Mouse (Mus musculus): ENCODE measurements around the gene Hmox2. TPM values are rescaled to one million over a fixed set of nuclear protein-coding genes. Genes with fewer than 3 reads are reported as not detected.

The Hmox2 gene
- total and polyA plus RNA-seq, 2 experiments from 2014 or later = 37.9 to 92.7 TPM

DNA sequence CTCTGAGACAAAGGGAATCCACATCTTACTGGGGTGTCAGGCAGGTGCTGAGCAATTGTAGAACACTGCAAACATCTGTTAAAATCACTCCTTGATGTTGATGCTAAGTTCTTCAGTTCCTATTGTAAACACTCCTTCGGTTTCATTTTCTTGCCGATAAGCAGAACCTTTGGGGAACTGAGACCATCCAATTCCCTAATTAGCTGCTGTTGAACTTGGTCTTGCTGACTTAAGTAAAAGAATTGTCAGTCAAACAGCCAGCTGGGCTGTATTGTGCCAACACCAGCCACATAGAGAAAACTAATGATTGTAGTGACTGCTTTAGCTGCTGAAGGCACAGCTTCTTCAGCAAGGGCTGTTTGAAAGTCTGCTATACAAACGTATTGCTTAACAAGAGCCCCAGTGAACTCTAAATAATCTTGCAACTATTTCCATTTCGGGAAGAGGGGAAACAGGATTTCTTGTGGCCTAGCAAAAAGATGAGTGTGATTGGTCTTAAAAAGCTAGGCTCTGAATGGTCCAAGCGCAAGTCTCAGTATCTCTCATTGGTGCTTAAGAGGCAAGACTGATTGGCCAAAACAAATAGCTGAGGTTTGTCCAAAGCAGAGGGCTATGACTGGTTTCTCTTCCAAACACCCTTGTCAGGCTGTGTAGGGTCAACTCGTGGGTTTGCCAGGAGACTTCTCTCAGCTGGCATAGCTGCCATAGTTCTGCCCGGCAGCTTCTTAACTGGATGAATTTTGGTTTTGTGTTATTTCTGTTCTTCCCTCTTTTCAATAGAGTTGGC is 3.8 kb upstream of the Hmox2 start:
- H3K4me1 ChIP-seq (ENCODE audit: insufficient read depth, low read length) = peaks cover 4% of the 10 kb centered on the region; the same call in 1 of the 2 replicates
- H3K4me2 ChIP-seq (ENCODE audit: low read depth, low read length, poor library complexity, severe bottlenecking) = no peak overlapping the region
- DNase-seq (ENCODE audit: low spot score) (no peak), ATAC-seq (ENCODE audit: low FRiP score) (no peak)
- H3K4me3 ChIP-seq (ENCODE audit: low read depth, low read length) = no peak overlapping the region
- no peak overlapping the region for H3K9ac ChIP-seq (replicated peaks; ENCODE audit: low read length, poor library complexity, severe bottlenecking)
- no peak for TF ChIP-seq CTCF (IDR thresholded peaks at IDR 0.05)
- H3K27me3 ChIP-seq (ENCODE audit: insufficient read depth, low read length) = no peaks in the 10 kb centered on the region
- no peaks in the 10 kb centered on the region for H3K9me3 ChIP-seq (ENCODE audit: low read length)
- no peaks in the 10 kb centered on the region for H3K36me3 ChIP-seq (ENCODE audit: insufficient read depth, low read length)
- H3K27ac ChIP-seq (ENCODE audit: low read depth, low read length) = no peak overlapping the region
- 74% methylated on average over 7 of the region's 7 CpGs for WGBS

DNA sequence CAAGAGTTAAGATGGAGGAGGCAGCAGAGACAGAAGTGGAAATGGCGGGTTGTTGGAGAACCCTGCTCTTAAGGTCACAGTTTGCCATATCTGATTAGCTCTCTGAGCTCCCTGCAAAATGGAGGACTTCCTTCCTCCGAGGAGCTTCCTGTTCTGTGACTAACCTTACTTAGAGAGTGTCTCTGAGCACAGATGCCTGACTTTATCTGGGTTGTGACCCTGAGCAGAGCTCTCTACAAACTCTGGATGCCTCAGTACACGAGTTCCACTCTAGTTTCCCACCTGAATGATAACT is 3.3 kb upstream of the Hmox2 start:
- Histone ChIP-seq H3K9me3 (ENCODE audit: low read length) (no peaks in the 10 kb centered on the region), H3K27ac (ENCODE audit: low read depth, low read length) (no peak overlapping the region), H3K4me2 (ENCODE audit: low read depth, low read length, poor library complexity, severe bottlenecking) (no peak overlapping the region), H3K4me1 (ENCODE audit: insufficient read depth, low read length) (peaks cover 7% of the 10 kb centered on the region; the same call in 1 of the 2 replicates), H3K9ac (replicated peaks; ENCODE audit: low read length, poor library complexity, severe bottlenecking) (no peak overlapping the region), H3K4me3 (ENCODE audit: low read depth, low read length) (no peak overlapping the region), H3K27me3 (ENCODE audit: insufficient read depth, low read length) (no peaks in the 10 kb centered on the region), H3K36me3 (ENCODE audit: insufficient read depth, low read length) (no peaks in the 10 kb centered on the region)
- ATAC-seq (ENCODE audit: low FRiP score) = no peak
- 69% methylated on average over 3 of the region's 3 CpGs for WGBS
- no peak for DNase-seq (ENCODE audit: low spot score)
- TF ChIP-seq CTCF (IDR thresholded peaks at IDR 0.05) = no peak

DNA sequence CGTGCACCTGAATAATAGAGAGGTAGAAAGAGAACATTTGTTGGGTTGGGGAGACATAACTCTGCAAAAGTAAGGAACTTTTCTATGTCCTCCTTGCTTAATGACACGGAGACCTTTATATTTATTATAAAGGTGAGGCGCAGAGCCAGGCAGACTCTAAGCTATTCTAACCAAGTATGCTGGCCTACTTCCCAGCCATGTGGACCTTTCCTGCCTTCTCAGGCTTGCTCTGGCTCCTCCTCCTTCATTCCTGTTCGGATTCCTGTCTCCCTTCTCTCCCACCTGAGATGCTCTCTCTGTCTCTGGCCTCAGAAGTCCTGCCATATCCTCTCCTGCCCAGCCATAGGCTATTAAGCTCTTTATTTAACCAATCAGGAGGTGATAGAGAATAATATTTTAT is 895 bp upstream of the Hmox2 start:
- no peaks in the 10 kb centered on the region for H3K36me3 ChIP-seq (ENCODE audit: insufficient read depth, low read length)
- ATAC-seq (ENCODE audit: low FRiP score) = no peak

DNA sequence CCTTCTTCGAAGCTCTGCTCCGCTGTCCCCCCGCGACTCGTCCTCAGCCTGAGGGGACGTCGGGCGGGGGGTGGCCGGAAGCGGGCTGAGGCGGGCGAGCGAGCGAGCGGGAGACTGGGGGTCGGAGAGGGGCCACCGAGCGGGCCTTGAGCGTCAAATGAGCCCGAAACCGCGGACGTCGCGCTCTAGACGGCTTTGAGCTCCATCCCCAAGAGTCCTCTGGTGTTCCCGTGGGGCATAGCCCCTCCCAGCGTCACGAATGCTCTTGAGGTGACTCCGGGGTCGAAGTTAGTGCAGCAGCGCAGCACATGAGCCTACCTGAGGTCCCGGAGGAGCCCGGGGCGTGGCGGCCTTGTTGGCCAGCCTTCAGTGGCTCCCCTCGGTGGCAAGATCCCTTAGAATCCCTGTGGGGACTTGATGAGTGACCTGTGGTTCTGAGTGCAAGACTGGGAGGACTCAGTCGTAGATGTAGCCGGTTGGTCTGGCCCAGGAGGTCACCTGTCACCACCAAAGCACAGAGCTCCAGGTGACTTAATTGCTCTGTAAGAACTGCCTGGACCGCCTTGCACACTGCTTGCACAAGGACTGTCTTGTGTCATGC is 467 bp downstream of the Hmox2 start:
- peak overlapping the region; percentile 81 for H3K4me2 ChIP-seq (ENCODE audit: low read depth, low read length, poor library complexity, severe bottlenecking)
- TF ChIP-seq CTCF (IDR thresholded peaks at IDR 0.05) = no peak
- H3K36me3 ChIP-seq (ENCODE audit: insufficient read depth, low read length) = no peaks in the 10 kb centered on the region
- no peaks in the 10 kb centered on the region for H3K27me3 ChIP-seq (ENCODE audit: insufficient read depth, low read length)
- DNase-seq (ENCODE audit: low spot score) = no peak
- WGBS = 1% methylated on average over 40 of the region's 40 CpGs
- H3K9me3 ChIP-seq (ENCODE audit: low read length) = no peaks in the 10 kb centered on the region
- peaks cover 9% of the 10 kb centered on the region; the same call in 1 of the 2 replicates for H3K4me1 ChIP-seq (ENCODE audit: insufficient read depth, low read length)
- H3K4me3 ChIP-seq (ENCODE audit: low read depth, low read length) = peak overlapping the region; percentile 97
- peak overlapping the region; percentile 63 for H3K27ac ChIP-seq (ENCODE audit: low read depth, low read length)
- H3K9ac ChIP-seq (replicated peaks; ENCODE audit: low read length, poor library complexity, severe bottlenecking) = peak overlapping the region; percentile 92
- peak; percentile 81 for ATAC-seq (ENCODE audit: low FRiP score)

More for the DNA sequence above, 895 bp upstream of the Hmox2 start:
- 82% methylated on average over 4 of the region's 4 CpGs for WGBS
- no peaks in the 10 kb centered on the region for H3K27me3 ChIP-seq (ENCODE audit: insufficient read depth, low read length)
- DNase-seq (ENCODE audit: low spot score) = no peak
- H3K9me3 ChIP-seq (ENCODE audit: low read length) = no peaks in the 10 kb centered on the region
- no peak overlapping the region for H3K27ac ChIP-seq (ENCODE audit: low read depth, low read length)
- no peak overlapping the region for H3K4me3 ChIP-seq (ENCODE audit: low read depth, low read length)
- H3K4me1 ChIP-seq (ENCODE audit: insufficient read depth, low read length) = peaks cover 9% of the 10 kb centered on the region; the same call in 1 of the 2 replicates
- no peak overlapping the region for H3K9ac ChIP-seq (replicated peaks; ENCODE audit: low read length, poor library complexity, severe bottlenecking)
- TF ChIP-seq CTCF (IDR thresholded peaks at IDR 0.05) = no peak
- H3K4me2 ChIP-seq (ENCODE audit: low read depth, low read length, poor library complexity, severe bottlenecking) = no peak overlapping the region

DNA sequence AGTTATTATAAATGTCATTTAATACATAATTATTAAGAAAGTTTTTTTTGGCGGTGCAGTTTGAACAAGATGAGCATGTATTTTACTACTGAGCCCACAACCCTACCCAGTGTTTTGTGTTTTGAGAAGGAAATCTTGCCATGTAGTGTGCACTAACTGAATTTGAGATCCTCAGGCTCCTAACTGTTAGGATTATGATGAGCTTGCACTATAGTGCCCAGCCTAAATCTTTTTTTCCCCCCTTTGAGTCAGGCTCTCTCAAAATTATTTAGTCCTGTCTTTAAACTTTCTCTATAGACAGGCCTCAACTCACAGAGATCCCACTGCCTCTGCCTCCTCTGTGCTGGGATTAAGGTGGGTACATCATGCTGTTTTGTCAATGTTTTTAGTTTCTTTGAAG is 1.4 kb downstream of the Hmox2 start:
- no peak for DNase-seq (ENCODE audit: low spot score)
- peaks cover 9% of the 10 kb centered on the region; the same call in 1 of the 2 replicates for H3K4me1 ChIP-seq (ENCODE audit: insufficient read depth, low read length)

DNA sequence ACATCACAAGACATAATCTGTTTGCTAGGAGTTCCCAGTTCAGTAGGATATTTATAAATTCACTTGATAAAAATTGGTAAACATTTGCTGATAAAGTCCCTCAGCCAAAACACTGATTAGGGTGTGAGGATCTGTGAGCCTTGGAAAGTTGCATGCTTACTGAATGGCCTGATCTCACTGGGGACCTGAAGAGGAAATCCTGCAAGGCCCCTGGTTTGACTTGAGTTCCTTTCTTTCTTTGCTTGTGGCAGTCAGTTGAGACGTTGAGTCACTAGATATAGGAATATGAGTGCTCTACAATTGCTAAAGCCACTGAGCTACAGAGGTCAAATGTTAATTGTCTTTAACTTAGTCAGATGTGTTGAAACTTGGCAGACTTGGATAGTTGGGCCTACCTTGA is 1.8 kb downstream of the Hmox2 start:
- H3K4me3 ChIP-seq (ENCODE audit: low read depth, low read length) = no peak overlapping the region
- H3K27me3 ChIP-seq (ENCODE audit: insufficient read depth, low read length) = no peaks in the 10 kb centered on the region
- DNase-seq (ENCODE audit: low spot score) = no peak
- no peaks in the 10 kb centered on the region for H3K9me3 ChIP-seq (ENCODE audit: low read length)
- H3K27ac ChIP-seq (ENCODE audit: low read depth, low read length) = no peak overlapping the region
- no peak for TF ChIP-seq CTCF (IDR thresholded peaks at IDR 0.05)
- H3K36me3 ChIP-seq (ENCODE audit: insufficient read depth, low read length) = no peaks in the 10 kb centered on the region
- 95% methylated on average over 1 of the region's 1 CpGs for WGBS
- no peak overlapping the region for H3K4me2 ChIP-seq (ENCODE audit: low read depth, low read length, poor library complexity, severe bottlenecking)
- no peak for ATAC-seq (ENCODE audit: low FRiP score)
- H3K9ac ChIP-seq (replicated peaks; ENCODE audit: low read length, poor library complexity, severe bottlenecking) = no peak overlapping the region
- H3K4me1 ChIP-seq (ENCODE audit: insufficient read depth, low read length) = peaks cover 9% of the 10 kb centered on the region; the same call in 1 of the 2 replicates

More for the DNA sequence above, 1.4 kb downstream of the Hmox2 start:
- no peak for TF ChIP-seq CTCF (IDR thresholded peaks at IDR 0.05)
- ATAC-seq (ENCODE audit: low FRiP score) = no peak
- 95% methylated on average over 1 of the region's 1 CpGs for WGBS
- H3K27me3 ChIP-seq (ENCODE audit: insufficient read depth, low read length) = no peaks in the 10 kb centered on the region
- no peak overlapping the region for H3K9ac ChIP-seq (replicated peaks; ENCODE audit: low read length, poor library complexity, severe bottlenecking)
- no peaks in the 10 kb centered on the region for H3K36me3 ChIP-seq (ENCODE audit: insufficient read depth, low read length)
- H3K27ac ChIP-seq (ENCODE audit: low read depth, low read length) = no peak overlapping the region
- peak overlapping the region; percentile 81; the same call in 1 of the 2 replicates for H3K4me2 ChIP-seq (ENCODE audit: low read depth, low read length, poor library complexity, severe bottlenecking)
- no peaks in the 10 kb centered on the region for H3K9me3 ChIP-seq (ENCODE audit: low read length)
- peak overlapping the region; percentile 97; the same call in 1 of the 2 replicates for H3K4me3 ChIP-seq (ENCODE audit: low read depth, low read length)
